Mouse (Mus musculus): ENCODE results near the gene Ywhag.

Ywhag gene

DNA sequence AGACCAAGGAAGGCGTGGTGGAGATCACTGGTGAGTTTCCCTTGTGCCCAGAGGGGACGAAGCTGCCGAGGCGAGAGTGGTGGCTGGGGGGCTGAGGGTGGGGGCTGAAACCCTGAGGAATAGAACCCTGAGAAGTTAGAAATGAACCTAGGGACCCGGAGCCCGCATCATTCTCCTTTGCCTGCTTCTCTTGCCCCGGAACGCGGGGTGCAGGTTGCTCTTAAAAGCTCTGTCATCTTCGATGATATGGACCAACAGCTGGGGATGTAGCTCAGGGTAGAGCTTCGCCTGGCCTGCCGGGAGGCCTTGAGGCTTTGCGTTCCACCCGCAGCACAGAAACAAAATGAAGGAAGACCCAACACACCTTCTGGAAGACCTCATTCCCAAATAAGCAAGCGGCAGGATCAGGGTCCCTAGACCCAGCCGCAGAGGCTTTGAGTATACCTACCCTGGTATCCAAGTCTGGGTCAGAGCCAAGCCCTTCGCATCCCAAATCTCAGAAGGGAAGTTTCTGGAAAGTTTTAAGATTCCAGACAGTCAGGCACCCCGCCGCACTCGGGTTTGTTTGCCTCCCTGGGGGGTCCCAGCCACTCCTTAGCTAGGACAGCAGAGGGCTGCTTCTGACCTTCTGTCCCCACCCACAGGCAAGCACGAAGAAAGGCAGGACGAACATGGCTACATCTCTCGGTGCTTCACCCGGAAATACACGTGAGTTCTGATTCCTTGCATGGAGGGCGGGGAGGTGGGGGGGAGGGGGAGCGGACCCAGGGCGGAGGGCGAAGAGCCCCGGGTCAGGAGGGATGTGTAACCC, 45.8 kb downstream of the Ywhag start:
- DNase-seq (ENCODE audit: low spot score in 2 of 2): no peak

GRCm38 (mm10) chr5:135887675-135888102, 46.7 kb downstream of the Ywhag start, which contains the start of gene Hspb1:
Gene Hspb1 (plus strand): TSS chr5:135887919.
- DNase-seq (ENCODE audit: low spot score in 2 of 2): no peak

DNA sequence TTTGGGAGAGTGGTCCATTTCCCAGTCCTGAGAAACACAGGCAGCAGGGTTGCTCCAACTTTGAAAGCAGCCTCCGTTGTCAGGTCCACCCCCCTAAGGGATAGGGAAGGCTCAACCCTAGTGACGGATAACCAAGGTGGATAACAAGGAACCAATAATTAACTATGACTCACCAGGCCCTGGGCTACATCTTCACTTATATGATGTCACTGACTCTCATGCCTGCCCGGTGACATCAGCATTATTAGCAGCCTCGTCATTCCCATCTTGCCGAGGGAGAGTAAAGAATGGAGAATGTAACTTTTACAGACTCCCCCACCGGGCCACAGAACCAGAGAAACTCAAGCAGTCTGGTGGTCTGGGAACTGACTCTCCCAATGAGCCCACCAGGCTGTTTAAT, 49.8 kb downstream of the Ywhag start:
- no peak for DNase-seq (ENCODE audit: low spot score in 2 of 2)

- DNase-seq (ENCODE audit: low spot score in 2 of 2): no peak
Measured at GRCm38 (mm10) chr5:135879449-135880158, 54.8 kb downstream of the Ywhag start.

- DNase-seq (ENCODE audit: low spot score in 2 of 2): no peak
Measured at GRCm38 (mm10) chr5:135877831-135878231, 56.6 kb downstream of the Ywhag start.

DNA sequence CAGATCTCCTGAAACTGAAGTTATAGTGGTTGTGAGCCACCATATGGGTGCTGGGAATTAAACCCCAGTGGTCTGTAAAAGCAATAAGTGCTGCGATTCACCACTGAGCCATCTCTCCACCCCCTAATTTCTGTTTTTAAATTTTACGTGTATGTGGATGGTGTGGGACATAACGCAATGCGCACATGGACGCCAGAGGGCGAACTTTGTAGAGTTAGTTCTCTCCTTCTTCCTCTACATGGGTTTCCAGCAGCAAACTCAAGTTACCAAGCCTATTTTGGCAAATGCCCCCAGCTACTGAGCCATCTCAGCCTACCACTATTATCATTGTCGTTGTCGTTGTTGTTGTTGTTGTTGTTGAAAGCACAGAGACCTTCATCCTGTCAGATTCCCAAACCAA, 57.2 kb downstream of the Ywhag start:
- DNase-seq (ENCODE audit: low spot score in 2 of 2): peak in 1 of 2 experiments; percentile 49

GRCm38 (mm10) chr5:135873753-135874152, 60.7 kb downstream of the Ywhag start:
- DNase-seq (ENCODE audit: low spot score in 2 of 2): no peak

DNA sequence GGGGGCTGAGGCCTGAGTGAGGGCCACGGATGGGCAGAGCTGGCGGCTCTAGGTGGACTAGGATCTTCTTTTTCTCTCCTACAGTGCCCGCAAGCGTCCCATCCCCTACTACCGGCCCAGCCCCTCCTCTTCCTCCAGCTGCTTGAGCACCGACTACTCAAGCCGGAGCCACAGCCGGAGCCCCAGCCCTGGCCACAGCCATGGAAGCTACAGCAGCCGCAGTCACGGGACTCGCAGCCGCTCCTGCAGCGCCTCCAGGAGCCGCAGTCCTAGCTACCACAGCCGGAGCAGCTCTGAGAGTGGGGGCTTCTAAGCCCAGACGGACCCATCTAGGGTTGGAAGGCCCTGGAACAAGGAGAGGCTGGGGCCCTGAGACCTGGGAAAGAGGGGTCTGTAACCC, 61.4 kb downstream of the Ywhag start:
- DNase-seq (ENCODE audit: low spot score in 2 of 2): no peak

DNA sequence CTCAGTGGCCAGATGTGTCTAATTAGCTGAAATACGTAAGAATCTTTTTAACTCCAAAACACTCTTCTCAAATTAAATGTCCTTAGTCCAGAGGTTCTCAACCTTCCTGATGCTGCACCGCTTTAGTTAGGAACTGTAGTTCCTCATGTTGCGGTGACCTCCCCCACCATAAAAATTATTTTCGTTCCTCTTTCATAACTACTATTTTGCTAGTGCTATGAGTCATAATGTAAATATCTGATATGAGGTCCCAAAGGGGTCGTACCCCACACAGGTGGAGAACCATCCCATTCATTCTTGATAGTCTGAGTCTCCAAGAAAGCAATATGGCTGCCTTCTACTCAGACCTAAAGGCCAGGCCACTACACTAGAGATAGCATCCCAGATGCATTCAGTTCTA, 63.9 kb downstream of the Ywhag start:
- no peak for DNase-seq (ENCODE audit: low spot score in 2 of 2)

DNA sequence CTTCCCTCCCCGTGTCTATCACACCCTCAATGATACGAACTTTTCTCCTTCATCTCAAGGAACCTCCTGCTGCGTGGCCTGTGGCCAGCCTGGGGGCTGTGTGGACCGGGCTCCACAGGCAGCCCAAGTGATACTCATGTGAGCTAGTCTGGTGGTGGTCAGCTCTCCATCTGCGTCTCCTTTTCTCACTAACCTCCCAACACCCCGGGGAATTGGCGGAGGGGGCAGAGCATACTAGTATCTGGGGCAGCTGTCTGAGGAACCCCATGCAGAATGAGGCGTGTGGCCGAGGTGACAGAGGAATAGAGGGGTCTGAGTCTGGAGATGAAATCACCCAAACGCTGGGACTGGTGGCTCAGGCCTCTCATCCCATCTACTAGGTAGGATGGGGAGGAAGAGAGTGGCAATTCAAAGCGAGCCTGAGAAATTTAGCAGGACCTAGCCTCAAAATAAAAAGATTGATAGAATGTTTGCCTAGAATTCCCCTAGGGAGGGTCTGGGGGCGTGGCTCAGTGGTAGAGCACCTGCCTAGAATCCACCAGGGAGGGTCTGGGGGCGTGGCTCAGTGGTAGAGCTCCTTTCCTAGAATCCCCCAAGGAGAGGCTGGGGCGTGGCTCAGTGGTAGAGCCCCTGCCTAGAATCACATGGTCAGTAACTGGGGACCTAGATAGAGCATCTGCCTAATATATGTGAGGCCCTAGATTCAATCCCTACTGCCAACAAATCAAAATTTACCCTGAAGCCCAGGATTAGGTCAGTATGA, 64.6 kb downstream of the Ywhag start:
- no peak for DNase-seq (ENCODE audit: low spot score in 2 of 2)

GRCm38 (mm10) chr5:135868653-135869052, 65.8 kb downstream of the Ywhag start:
- DNase-seq (ENCODE audit: low spot score in 2 of 2): no peak

- DNase-seq (ENCODE audit: low spot score in 2 of 2): no peak
Measured at GRCm38 (mm10) chr5:135867637-135868593, 66.5 kb downstream of the Ywhag start.

DNA sequence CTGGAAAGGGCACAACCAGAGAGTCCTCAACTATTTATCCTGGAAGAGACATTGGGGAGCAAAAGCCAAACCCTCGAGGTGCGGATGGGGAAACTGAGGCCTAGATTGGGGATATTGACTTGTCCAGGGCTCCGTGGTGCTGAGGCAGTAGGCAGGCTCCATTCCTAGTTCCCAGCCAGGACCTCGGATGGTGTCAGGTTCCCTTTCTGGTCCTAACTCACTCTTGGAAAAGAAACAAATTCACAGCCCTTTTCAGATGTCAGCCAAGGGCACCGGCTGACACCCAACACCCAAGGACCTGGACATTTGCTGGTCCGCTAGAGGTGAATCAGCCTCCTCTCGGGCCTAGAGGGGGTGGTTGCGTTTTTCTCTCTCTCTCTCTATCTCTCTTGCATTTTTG, 67.8 kb downstream of the Ywhag start:
- DNase-seq (ENCODE audit: low spot score in 2 of 2): no peak
